Comparison of ENCODE assay signal across 10 mouse cellular contexts in the genomic region with DNA sequence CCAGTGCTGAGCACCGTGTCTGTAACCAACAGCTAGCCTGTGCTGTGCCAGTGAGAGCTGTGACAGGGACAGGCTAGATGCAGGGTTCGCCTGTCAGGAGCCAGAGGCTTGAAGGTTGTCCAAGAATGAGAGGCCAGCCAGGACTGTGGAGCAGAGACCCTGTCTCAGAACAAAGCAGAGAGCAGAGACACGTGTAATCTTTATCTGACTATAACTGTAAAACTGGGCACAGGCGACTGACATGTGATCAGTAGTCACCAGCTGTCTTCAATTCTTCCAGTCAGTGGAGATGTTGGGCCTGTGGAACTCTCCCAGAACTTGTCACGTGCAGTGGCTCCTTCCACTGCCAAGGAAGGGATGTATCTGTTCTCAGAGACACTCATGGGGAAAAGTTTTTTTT. TPM values are rescaled to one million over a fixed set of nuclear protein-coding genes. Genes with fewer than 3 reads are reported as not detected.
DNase-seq lines count a peak whose midpoint lies in the region; ATAC-seq and TF ChIP-seq lines count a peak whose summit lies in the region.
"Had no signal": no experiment of that assay in that cellular context is flagged by ENCODE, and none has a peak within 500 bp of the region (broad histone marks: within the 10 kb centered on the region; RNA-seq: fewer than 3 reads in every experiment).

No protein-coding gene starts in this region.

- H3K27ac ChIP-seq in kidney, postnatal 0 days, result 0 out of 2 replicates have a peak overlapping the region, but pooled peaks have one; percentile 16
- H3K27ac ChIP-seq: neural tube, embryonic 12.5 days had no signal

- H3K27me3 ChIP-seq in kidney, postnatal 0 days (ENCODE audit: insufficient read depth, low read length), result no peaks in the 10 kb centered on the region
- H3K27me3 ChIP-seq: neural tube, embryonic 12.5 days had no signal

- 81% methylated on average over 5 of the region's 5 CpGs for WGBS in kidney, postnatal 0 days

- intact Hi-C loops in heart, postnatal 14 days (cut with DNase I), result loop anchor here (5.0 kb wide), 1 partner anchor 45 kb away; no protein-coding TSS in a partner anchor

- no peaks in the 10 kb centered on the region for H3K9me3 ChIP-seq in kidney, postnatal 0 days (replicated peaks; ENCODE audit: low read length)

- H3K36me3 ChIP-seq in kidney, postnatal 0 days (ENCODE audit: insufficient read depth, low read length), result peaks cover 62% of the 10 kb centered on the region

- no peak overlapping the region for H3K4me3 ChIP-seq in kidney, postnatal 0 days (replicated peaks; ENCODE audit: low read depth, low read length)
- H3K4me3 ChIP-seq: neural tube, embryonic 12.5 days had no signal

- DNase-seq in cerebellum, postnatal 14 days, result peak; percentile 68 to 79
- DNase-seq in cerebellum, adult 9-10 months, result no peak
- DNase-seq in kidney, postnatal 0 days (ENCODE audit: low spot score), result no peak
- DNase-seq in kidney, adult 9 months, result no peak
- DNase-seq in heart, postnatal 14 days, result peak; percentile 71 to 77
- DNase-seq in lung, postnatal 25 days (ENCODE audit: low spot score), result peak; percentile 55
- DNase-seq in thymus, postnatal 25 days, result no peak
- no peak for DNase-seq in embryo, embryonic 11 days
- DNase-seq: adrenal gland, postnatal 25 days had no signal

- no peaks in the 10 kb centered on the region for H3K4me1 ChIP-seq in kidney, postnatal 0 days (replicated peaks; ENCODE audit: insufficient read depth, low read length)
- H3K4me1 ChIP-seq: neural tube, embryonic 12.5 days had no signal

- no peak for ATAC-seq in kidney, postnatal 0 days (replicated peaks; ENCODE audit: low FRiP score, low read depth)

- H3K9ac ChIP-seq in kidney, postnatal 0 days (ENCODE audit: low read depth, low read length), result no peak overlapping the region
- H3K9ac ChIP-seq: neural tube, embryonic 12.5 days had no signal

- no peak for TF ChIP-seq CTCF in kidney, postnatal 0 days (IDR thresholded peaks at IDR 0.05; ENCODE audit: low read depth)

- no peak overlapping the region for H3K4me2 ChIP-seq in kidney, postnatal 0 days (ENCODE audit: low read length)
- H3K4me2 ChIP-seq: neural tube, embryonic 12.5 days had no signal

RNA-seq across cellular contexts. Expression of a gene that starts 11.1 kb away (rescaled TPM):
- 136 and 141 TPM in 2 replicates for polyA plus RNA-seq in kidney, postnatal 0 days (2015; fragmentation: Nextera tagmentation; extraction: Ambion mirVana)
- total RNA-seq in heart, postnatal 14 days (2021), result 100 to 1,000 TPM; 104 to 115 TPM

RNA-seq across cellular contexts. Expression of a gene that starts 18.7 kb away (rescaled TPM):
- polyA plus RNA-seq in kidney, postnatal 0 days (2015; fragmentation: Nextera tagmentation; extraction: Ambion mirVana), result 37.5 and 42.0 TPM in 2 replicates
- 10 to 100 TPM; 33.9 to 37.5 TPM for total RNA-seq in heart, postnatal 14 days (2021)

RNA-seq across cellular contexts. Expression of a gene that starts 30.6 kb away (rescaled TPM):
- polyA plus RNA-seq in kidney, postnatal 0 days (2015; fragmentation: Nextera tagmentation; extraction: Ambion mirVana), result 55.7 and 61.0 TPM in 2 replicates
- 10 to 100 TPM; 15.1 to 16.5 TPM for total RNA-seq in heart, postnatal 14 days (2021)

RNA-seq across cellular contexts. Expression of a gene that starts 31.1 kb away (rescaled TPM):
- 64.4 and 64.5 TPM in 2 replicates for polyA plus RNA-seq in kidney, postnatal 0 days (2015; fragmentation: Nextera tagmentation; extraction: Ambion mirVana)
- 10 to 100 TPM; 23.1 to 25.6 TPM for total RNA-seq in heart, postnatal 14 days (2021)

RNA-seq across cellular contexts. Expression of a gene that starts 48.6 kb away (rescaled TPM):
- 295 and 301 TPM in 2 replicates for polyA plus RNA-seq in kidney, postnatal 0 days (2015; fragmentation: Nextera tagmentation; extraction: Ambion mirVana)
- total RNA-seq in heart, postnatal 14 days (2021), result 100 to 1,000 TPM in 1 of 2 experiments, 10 to 100 TPM in 1; 86.7 to 103 TPM

Comparison
In these comparisons a context has a peak if more than half of its experiments do, and no peak if none do; other contexts are left out.
1. DNase-seq: peak in cerebellum, postnatal 14 days (2 of 2), heart, postnatal 14 days (2 of 2) and lung, postnatal 25 days (single experiment); none in cerebellum, adult 9-10 months (single experiment), kidney, postnatal 0 days (single experiment), kidney, adult 9 months (single experiment), thymus, postnatal 25 days (single experiment) and embryo, embryonic 11 days (single experiment).